Mouse (Mus musculus): ENCODE results near the gene Zfp689. TPM values are rescaled to one million over a fixed set of nuclear protein-coding genes. Genes with fewer than 3 reads are reported as not detected.

The Zfp689 gene
- polyA plus RNA-seq, 1 experiment = 2.1 TPM

DNA sequence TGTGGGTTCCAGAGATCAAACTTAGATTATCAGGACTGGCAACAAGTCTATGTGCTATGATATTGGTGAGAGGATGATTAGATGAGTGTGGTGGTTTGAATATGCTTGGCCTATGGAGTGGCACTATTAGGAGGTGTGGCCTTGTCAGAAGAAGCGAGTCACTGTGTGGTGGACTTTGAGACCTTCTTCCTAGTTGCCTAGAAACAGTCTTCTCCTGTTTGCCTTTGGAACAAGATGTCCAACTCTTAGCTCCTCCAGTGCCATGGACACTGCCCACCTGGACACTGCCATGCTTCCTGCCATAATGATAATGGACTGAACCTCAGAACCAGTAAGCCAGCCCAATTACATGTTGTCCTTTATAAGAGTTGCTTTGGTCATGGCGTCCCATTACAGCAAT is 23.0 kb downstream of the Zfp689 start:
- Histone ChIP-seq H3K79me2 (ENCODE audit: control insufficient read depth, insufficient read depth) (peaks cover 6% of the 10 kb centered on the region), H3K36me3 (ENCODE audit: control insufficient read depth, insufficient read depth) (no peaks in the 10 kb centered on the region), H3K4me3 (no peak overlapping the region), H3ac (ENCODE audit: control insufficient read depth, insufficient read length) (no peak overlapping the region), H3K27me3 (ENCODE audit: control insufficient read depth, insufficient read depth, insufficient read length) (peaks cover 5% of the 10 kb centered on the region), H3K4me2 (ENCODE audit: low read depth) (no peak overlapping the region)
- TF ChIP-seq E2F4 (IDR thresholded peaks at IDR 0.05; ENCODE audit: insufficient read depth) (no peak), POLR2A (IDR thresholded peaks at IDR 0.05; ENCODE audit: insufficient read length, low read depth) (no peak), TCF3 (IDR thresholded peaks at IDR 0.05; ENCODE audit: insufficient read length, low read depth) (no peak), MAX (IDR thresholded peaks at IDR 0.05; ENCODE audit: low read depth) (no peak), CEBPB (IDR thresholded peaks at IDR 0.05; ENCODE audit: insufficient read depth, poor library complexity, severe bottlenecking) (no peak), REST (IDR thresholded peaks at IDR 0.05; ENCODE audit: insufficient read depth, insufficient read length) (no peak), MYOG (IDR thresholded peaks at IDR 0.05; ENCODE audit: control insufficient read depth in 1 of 3, insufficient read depth in 1 of 3, insufficient read length in 2 of 3, low read depth in 2 of 3) (no peak), TCF12 (IDR thresholded peaks at IDR 0.05; ENCODE audit: insufficient read depth, poor library complexity, severe bottlenecking) (no peak), USF1 (IDR thresholded peaks at IDR 0.05; ENCODE audit: low read depth) (no peak), POLR2AphosphoS2 (IDR thresholded peaks at IDR 0.05; ENCODE audit: insufficient read length, low read depth) (no peak), SRF (IDR thresholded peaks at IDR 0.05; ENCODE audit: control insufficient read depth, insufficient read length, low read depth) (no peak), MYOD1 (IDR thresholded peaks at IDR 0.05; ENCODE audit: control insufficient read depth in 1 of 3, insufficient read length in 2 of 3, low read depth in 2 of 3) (no peak)

DNA sequence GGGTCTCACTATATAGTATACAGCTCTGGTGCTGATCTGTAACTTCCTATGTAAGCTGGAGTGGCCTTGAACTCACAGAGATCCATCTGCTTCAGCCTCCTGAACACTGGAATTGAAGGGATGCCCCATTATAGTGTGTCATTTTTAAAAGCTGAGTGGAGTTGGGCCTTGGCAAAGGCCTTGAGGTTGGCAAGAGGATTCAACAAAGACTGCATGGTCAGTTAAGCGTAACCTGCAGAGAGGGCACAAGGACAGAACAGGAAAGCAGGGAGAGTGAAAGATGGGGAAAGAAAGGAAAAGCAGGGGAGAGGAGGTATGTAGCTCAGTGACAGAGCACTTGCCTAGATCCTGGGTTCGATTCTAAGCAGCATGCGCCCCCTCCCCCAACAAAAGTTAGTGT is 23.7 kb downstream of the Zfp689 start:
- no peak for TF ChIP-seq POLR2AphosphoS2 (IDR thresholded peaks at IDR 0.05; ENCODE audit: insufficient read length, low read depth)
- Histone ChIP-seq H3K4me3 (no peak overlapping the region), H3K27me3 (ENCODE audit: control insufficient read depth, insufficient read depth, insufficient read length) (peaks cover 5% of the 10 kb centered on the region), H3K79me2 (ENCODE audit: control insufficient read depth, insufficient read depth) (peaks cover 7% of the 10 kb centered on the region), H3K4me2 (ENCODE audit: low read depth) (no peak overlapping the region), H3ac (ENCODE audit: control insufficient read depth, insufficient read length) (no peak overlapping the region), H3K36me3 (ENCODE audit: control insufficient read depth, insufficient read depth) (no peaks in the 10 kb centered on the region)

DNA sequence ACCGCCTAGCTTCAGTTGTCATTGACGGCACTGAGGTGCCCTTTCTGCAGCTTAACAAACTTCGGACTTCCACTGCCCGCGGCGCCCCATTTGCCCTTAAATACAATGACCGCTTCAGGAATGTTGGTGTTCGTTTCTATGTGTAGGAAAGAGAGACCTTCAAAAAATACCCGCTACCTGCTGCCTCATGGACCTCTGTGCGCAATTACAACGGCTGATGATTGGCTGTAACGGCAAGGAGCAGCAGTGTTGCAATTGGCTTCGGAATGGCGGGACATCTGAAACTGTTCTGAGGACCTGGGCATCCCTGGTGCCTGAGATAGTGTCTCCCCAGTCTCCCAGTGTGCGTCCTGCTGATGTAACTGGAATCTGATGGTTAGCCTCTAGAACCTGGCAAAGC is 26.7 kb downstream of the Zfp689 start:
- Histone ChIP-seq H3K4me2 (ENCODE audit: low read depth) (peak overlapping the region; percentile 94), H3K4me3 (peak overlapping the region; percentile 67), H3K79me2 (ENCODE audit: control insufficient read depth, insufficient read depth) (peaks cover 7% of the 10 kb centered on the region), H3ac (ENCODE audit: control insufficient read depth, insufficient read length) (peak overlapping the region; percentile 18), H3K36me3 (ENCODE audit: control insufficient read depth, insufficient read depth) (no peaks in the 10 kb centered on the region), H3K27me3 (ENCODE audit: control insufficient read depth, insufficient read depth, insufficient read length) (peaks cover 5% of the 10 kb centered on the region)
- TF ChIP-seq MAX (IDR thresholded peaks at IDR 0.05; ENCODE audit: low read depth) = no peak
- no peak for TF ChIP-seq REST (IDR thresholded peaks at IDR 0.05; ENCODE audit: insufficient read depth, insufficient read length)
- TF ChIP-seq SRF (IDR thresholded peaks at IDR 0.05; ENCODE audit: control insufficient read depth, insufficient read length, low read depth) = no peak
- TF ChIP-seq CEBPB (IDR thresholded peaks at IDR 0.05; ENCODE audit: insufficient read depth, poor library complexity, severe bottlenecking) = no peak
- TF ChIP-seq MYOD1 (IDR thresholded peaks at IDR 0.05; ENCODE audit: control insufficient read depth in 1 of 3, insufficient read length in 2 of 3, low read depth in 2 of 3) = no peak
- no peak for TF ChIP-seq POLR2AphosphoS2 (IDR thresholded peaks at IDR 0.05; ENCODE audit: insufficient read length, low read depth)
- TF ChIP-seq E2F4 (IDR thresholded peaks at IDR 0.05; ENCODE audit: insufficient read depth) = no peak
- no peak for TF ChIP-seq POLR2A (IDR thresholded peaks at IDR 0.05; ENCODE audit: insufficient read length, low read depth)
- TF ChIP-seq USF1 (IDR thresholded peaks at IDR 0.05; ENCODE audit: low read depth) = no peak
- no peak for TF ChIP-seq TCF12 (IDR thresholded peaks at IDR 0.05; ENCODE audit: insufficient read depth, poor library complexity, severe bottlenecking)
- no peak for TF ChIP-seq TCF3 (IDR thresholded peaks at IDR 0.05; ENCODE audit: insufficient read length, low read depth)
- TF ChIP-seq MYOG (IDR thresholded peaks at IDR 0.05; ENCODE audit: control insufficient read depth in 1 of 3, insufficient read depth in 1 of 3, insufficient read length in 2 of 3, low read depth in 2 of 3) = no peak

DNA sequence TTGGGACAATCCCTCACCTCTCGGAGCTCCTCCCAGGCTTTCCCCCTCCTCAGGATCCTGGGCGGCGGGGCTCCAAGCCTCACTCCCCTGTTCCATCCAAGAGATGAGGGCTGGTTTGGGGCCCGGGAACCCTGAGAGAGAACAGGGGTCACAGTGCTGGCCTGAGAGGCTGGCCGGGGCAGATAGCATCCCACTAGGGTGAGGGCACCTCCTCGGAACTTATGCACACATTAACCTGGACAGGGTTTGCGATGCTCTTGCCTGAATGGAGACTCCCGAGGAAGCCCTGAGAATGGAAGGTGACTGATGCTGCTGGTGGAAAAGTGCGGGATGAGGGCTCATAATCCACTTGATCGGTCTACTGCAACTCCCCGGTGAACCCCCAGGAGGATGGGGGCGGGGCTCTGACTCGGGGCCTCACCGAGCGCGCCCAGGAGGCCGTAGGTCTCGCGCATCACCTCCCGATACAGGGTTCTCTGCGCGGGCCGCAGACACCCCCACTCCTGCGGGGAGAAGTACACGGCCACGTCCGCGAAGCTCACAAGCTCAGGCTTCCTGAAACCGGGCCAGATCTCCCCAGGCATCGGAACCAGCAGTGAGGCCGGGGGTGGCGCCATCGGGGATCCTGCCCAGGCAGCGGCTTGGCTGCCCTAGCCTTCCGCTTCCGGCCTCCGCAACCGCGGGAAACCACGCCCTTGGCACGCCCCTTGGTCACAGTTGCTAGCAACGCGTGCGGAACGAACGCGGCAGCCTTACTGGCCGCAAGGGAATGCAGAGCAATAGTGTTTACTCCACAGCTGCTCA is 27.4 kb downstream of the Zfp689 start, which contains the start of gene Zfp688:
Zfp688 (minus strand) TSS at position 681 of the 804 bp plus-strand sequence.
- peak within 1 kb of the TSS; percentile 94 for H3K4me2 ChIP-seq (ENCODE audit: low read depth)
- peak within 1 kb of the TSS; percentile 18 for H3ac ChIP-seq (ENCODE audit: control insufficient read depth, insufficient read length)
- peaks cover 7% of the 10 kb centered on the region for H3K79me2 ChIP-seq (ENCODE audit: control insufficient read depth, insufficient read depth)
- H3K4me3 ChIP-seq = peak within 1 kb of the TSS; percentile 67
- H3K27me3 ChIP-seq (ENCODE audit: control insufficient read depth, insufficient read depth, insufficient read length) = peaks cover 5% of the 10 kb centered on the region
- no peaks in the 10 kb centered on the region for H3K36me3 ChIP-seq (ENCODE audit: control insufficient read depth, insufficient read depth)
- TF ChIP-seq TCF12 (IDR thresholded peaks at IDR 0.05; ENCODE audit: insufficient read depth, poor library complexity, severe bottlenecking) (no peak), CEBPB (IDR thresholded peaks at IDR 0.05; ENCODE audit: insufficient read depth, poor library complexity, severe bottlenecking) (no peak), POLR2AphosphoS2 (IDR thresholded peaks at IDR 0.05; ENCODE audit: insufficient read length, low read depth) (peak; percentile 86), TCF3 (IDR thresholded peaks at IDR 0.05; ENCODE audit: insufficient read length, low read depth) (no peak), E2F4 (IDR thresholded peaks at IDR 0.05; ENCODE audit: insufficient read depth) (peak; percentile 52), REST (IDR thresholded peaks at IDR 0.05; ENCODE audit: insufficient read depth, insufficient read length) (no peak), MYOG (IDR thresholded peaks at IDR 0.05; ENCODE audit: control insufficient read depth in 1 of 3, insufficient read depth in 1 of 3, insufficient read length in 2 of 3, low read depth in 2 of 3) (peak in 1 of 3 experiments; percentile 59), POLR2A (IDR thresholded peaks at IDR 0.05; ENCODE audit: insufficient read length, low read depth) (peak; percentile 89), MAX (IDR thresholded peaks at IDR 0.05; ENCODE audit: low read depth) (peak; percentile 38), SRF (IDR thresholded peaks at IDR 0.05; ENCODE audit: control insufficient read depth, insufficient read length, low read depth) (no peak), USF1 (IDR thresholded peaks at IDR 0.05; ENCODE audit: low read depth) (no peak), MYOD1 (IDR thresholded peaks at IDR 0.05; ENCODE audit: control insufficient read depth in 1 of 3, insufficient read length in 2 of 3, low read depth in 2 of 3) (peak in 1 of 3 experiments; percentile 45)
